Mouse (Mus musculus) cerebellum, adult 2 months (tissue): Measurements from ENCODE around the gene Tmem109.

Source experiments
- CTCF ChIP-seq: fragments of 200-500 bp; IDR thresholded peaks from 2 replicates; pipeline ENCODE4 v1.5.1; 2011; ENCODE audit warnings: low read depth, mild to moderate bottlenecking, control low read depth, low read length, moderate library complexity, borderline replicate concordance; ENCODE audit not compliant: insufficient read depth
- POLR2A ChIP-seq: fragments of 200-500 bp; IDR thresholded peaks from 2 replicates; pipeline ENCODE4 v1.6.1; 2011; ENCODE audit warnings: low read length, control low read depth, borderline replicate concordance; ENCODE audit not compliant: insufficient read depth

DNA sequence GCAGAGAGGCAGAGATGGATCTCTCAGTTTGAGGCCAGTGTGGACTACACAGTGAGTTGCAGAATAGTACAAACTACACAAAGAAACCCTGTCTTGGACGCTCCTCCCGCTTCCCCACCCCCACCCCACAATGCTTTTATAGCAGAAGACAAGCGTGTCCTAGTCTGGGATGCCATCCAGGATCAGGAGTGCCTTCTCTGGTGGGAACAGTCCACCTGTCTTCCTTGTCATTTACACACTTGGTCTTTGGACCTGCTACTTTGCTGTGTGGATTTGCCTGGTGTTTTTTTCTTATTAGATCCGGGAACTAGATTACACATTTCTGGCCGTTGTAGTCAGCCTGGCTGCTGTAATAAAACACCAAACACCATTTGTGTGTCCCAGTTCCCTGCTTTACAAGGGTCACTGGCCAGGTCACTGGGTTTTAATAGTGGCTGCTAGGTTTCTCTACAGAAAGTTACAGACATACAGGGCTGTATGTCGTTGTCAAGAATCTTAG is 44.4 kb upstream of the Tmem109 start:
- TF ChIP-seq CTCF (no peak), POLR2A (no peak)
